ENCODE assay signal across 8 mouse cellular contexts in genomic region chr11:80577747-80578640, GRCm38 (mm10).
DNase-seq lines count a peak whose midpoint lies in the region; ATAC-seq and TF ChIP-seq lines count a peak whose summit lies in the region.

No protein-coding gene starts in this region.

- peaks cover 30% of the 10 kb centered on the region for H3K4me1 ChIP-seq in forebrain, embryonic 12.5 days
- peaks cover 32% of the 10 kb centered on the region for H3K4me1 ChIP-seq in midbrain, embryonic 15.5 days
- no peaks in the 10 kb centered on the region for H3K4me1 ChIP-seq in stomach, postnatal 0 days (replicated peaks; ENCODE audit: control insufficient read depth, insufficient read depth)

- peak overlapping the region; percentile 10; the same call in 1 of the 2 replicates for H3K4me3 ChIP-seq in forebrain, embryonic 12.5 days (replicated peaks)
- H3K4me3 ChIP-seq in midbrain, embryonic 15.5 days: 0 out of 2 replicates have a peak overlapping the region, but pooled peaks have one; percentile 8
- no peak overlapping the region for H3K4me3 ChIP-seq in stomach, postnatal 0 days (ENCODE audit: low read depth, low read length)

- DNase-seq in Muller cell, postnatal 12 days (ENCODE audit: inconsistent ontology term): peak; percentile 84
- DNase-seq in brain, adult 2 months (ENCODE audit: low read depth, low spot score): peak; percentile 96
- DNase-seq in kidney, adult 11 months: peak; percentile 14
- DNase-seq in left cerebral cortex, postnatal 10 days (ENCODE audit: extremely low spot score in 1 of 2, low spot score in 2 of 2): peak; percentile 90 to 93
- peak; percentile 46 for DNase-seq in stomach, postnatal 0 days (ENCODE audit: low spot score)
- DNase-seq in B cell, adult 2 months: no peak

- peak overlapping the region; percentile 45 for H3K4me2 ChIP-seq in forebrain, embryonic 12.5 days
- peak overlapping the region; percentile 41 for H3K4me2 ChIP-seq in midbrain, embryonic 15.5 days
- no peak overlapping the region for H3K4me2 ChIP-seq in stomach, postnatal 0 days (replicated peaks; ENCODE audit: low read depth)

- H3K27me3 ChIP-seq in forebrain, embryonic 12.5 days: peaks cover 54% of the 10 kb centered on the region
- no peaks in the 10 kb centered on the region for H3K27me3 ChIP-seq in midbrain, embryonic 15.5 days (replicated peaks)
- H3K27me3 ChIP-seq in stomach, postnatal 0 days (ENCODE audit: control insufficient read depth, insufficient read depth, low read length): no peaks in the 10 kb centered on the region

- H3K9ac ChIP-seq in forebrain, embryonic 12.5 days: no peak overlapping the region; the same call in 1 of the 2 replicates
- H3K9ac ChIP-seq in midbrain, embryonic 15.5 days: peak overlapping the region; percentile 19; the same call in 1 of the 2 replicates
- H3K9ac ChIP-seq in stomach, postnatal 0 days (ENCODE audit: low read length): no peak overlapping the region

- no peaks in the 10 kb centered on the region for H3K36me3 ChIP-seq in forebrain, embryonic 12.5 days (replicated peaks)
- H3K36me3 ChIP-seq in midbrain, embryonic 15.5 days (replicated peaks): no peaks in the 10 kb centered on the region
- H3K36me3 ChIP-seq in stomach, postnatal 0 days (ENCODE audit: control insufficient read depth, insufficient read depth, low read length): no peaks in the 10 kb centered on the region

- H3K9me3 ChIP-seq in forebrain, embryonic 12.5 days: no peaks in the 10 kb centered on the region
- no peaks in the 10 kb centered on the region for H3K9me3 ChIP-seq in midbrain, embryonic 15.5 days
- no peaks in the 10 kb centered on the region for H3K9me3 ChIP-seq in stomach, postnatal 0 days (ENCODE audit: control insufficient read depth, low read length)

- TF ChIP-seq CTCF in stomach, postnatal 0 days (IDR thresholded peaks at IDR 0.05; ENCODE audit: low read depth): no peak

- ATAC-seq in forebrain, embryonic 12.5 days (ENCODE audit: low FRiP score): peak; percentile 99
- peak; percentile 97 for ATAC-seq in midbrain, embryonic 15.5 days (replicated peaks)
- ATAC-seq in stomach, postnatal 0 days (ENCODE audit: low FRiP score, low TSS enrichment): peak; percentile 29; the same call in 1 of the 2 replicates

- TF ChIP-seq EP300 in stomach, postnatal 0 days (optimal IDR thresholded peaks at IDR 0.05): no peak

- WGBS in forebrain, embryonic 12.5 days: 10% methylated on average over 14 of the region's 14 CpGs
- WGBS in midbrain, embryonic 15.5 days: 4% methylated on average over 14 of the region's 14 CpGs
- 23% methylated on average over 14 of the region's 14 CpGs for WGBS in stomach, postnatal 0 days

- intact Hi-C loops in left cerebral cortex, postnatal 10 days (cut with DNase I): no loop called here

- H3K27ac ChIP-seq in forebrain, embryonic 12.5 days: peak overlapping the region; percentile 92
- H3K27ac ChIP-seq in midbrain, embryonic 15.5 days: peak overlapping the region; percentile 93
- H3K27ac ChIP-seq in stomach, postnatal 0 days (replicated peaks): no peak overlapping the region

Comparison
In these comparisons a context has a peak if more than half of its experiments do, and no peak if none do; other contexts are left out.
1. DNase-seq: peak in Muller cell, postnatal 12 days (single experiment), brain, adult 2 months (single experiment), kidney, adult 11 months (single experiment), left cerebral cortex, postnatal 10 days (2 of 2) and stomach, postnatal 0 days (single experiment); none in B cell, adult 2 months (0 of 2).
2. ATAC-seq: peak in every context shown above with its lines; median percentile 99 in forebrain, embryonic 12.5 days; 97 in midbrain, embryonic 15.5 days; 29 in stomach, postnatal 0 days.